Mouse (Mus musculus) midbrain, embryonic 15.5 days (tissue): ENCODE results near the gene Zfp296. TPM values are rescaled to one million over a fixed set of nuclear protein-coding genes. Genes with fewer than 3 reads are reported as not detected.

Experiments
- ATAC-seq: fragments of 200-750 bp; cut with Nextera tagmentation; replicated peaks from 2 replicates; pipeline ENCODE4 v1.8.0; 2017; ENCODE audit warnings: moderate TSS enrichment
- H3K27ac ChIP-seq: fragments of 300-500 bp; sonication (generic); 2 replicates; pipeline ENCODE4 v1.5.1; 2015; ENCODE audit warnings: mild to moderate bottlenecking, inconsistent platforms
- H3K27me3 ChIP-seq: fragments of 300-500 bp; sonication (generic); replicated peaks from 2 replicates; pipeline ENCODE4 v1.6.1; 2015; ENCODE audit warnings: inconsistent platforms
- H3K36me3 ChIP-seq: fragments of 300-500 bp; sonication (generic); replicated peaks from 2 replicates; pipeline ENCODE4 v1.6.1; 2015; ENCODE audit warnings: inconsistent platforms
- H3K4me1 ChIP-seq: fragments of 300-500 bp; sonication (generic); 2 replicates; pipeline ENCODE4 v1.6.1; 2015; ENCODE audit warnings: inconsistent platforms
- H3K4me2 ChIP-seq: fragments of 300-500 bp; sonication (generic); 2 replicates; pipeline ENCODE4 v1.6.1; 2015; ENCODE audit warnings: inconsistent platforms, mild to moderate bottlenecking, moderate library complexity
- H3K4me3 ChIP-seq: fragments of 300-500 bp; sonication (generic); 2 replicates; pipeline ENCODE4 v1.5.1; 2015; ENCODE audit warnings: mild to moderate bottlenecking, inconsistent platforms
- H3K9ac ChIP-seq: fragments of 300-500 bp; sonication (generic); 2 replicates; pipeline ENCODE4 v1.6.1; 2015; ENCODE audit warnings: mild to moderate bottlenecking, inconsistent platforms
- H3K9me3 ChIP-seq: fragments of 300-500 bp; sonication (generic); 2 replicates; pipeline ENCODE4 v1.6.1; 2016; ENCODE audit warnings: inconsistent platforms
- WGBS: fragments of 180-500 bp; shearing (Covaris S2); methylation state at CpG from one replicate; pipeline ENCODE4 v1.1.7; 2015; ENCODE audit warnings: mixed read lengths; 5-methylcytosine and 5-hydroxymethylcytosine counted together
- polyA plus RNA-seq: library from polyadenylated mRNA; unstranded; fragments of >200 nt; fragmentation: Nextera tagmentation; extraction: Ambion mirVana; gene quantifications from 2 replicates; pipeline ENCODE4 v1.2.1, GENCODE M21; 2015

The Zfp296 gene
- polyA plus RNA-seq = 0.25 and 0.26 TPM in 2 replicates

GRCm38 (mm10) chr7:19577141-19577852, at the start of gene Zfp296, which contains the start of gene Gemin7:
Gene Zfp296, plus strand, starts transcription at chr7:19577287.
Gene Gemin7, minus strand, starts transcription at chr7:19577595.
- Histone ChIP-seq H3K4me2 (peak within 1 kb of the TSS; percentile 42), H3K9ac (no peak within 1 kb of the TSS), H3K27me3 (peaks cover 45% of the 10 kb centered on the region), H3K36me3 (peaks cover 16% of the 10 kb centered on the region), H3K4me3 (peak within 1 kb of the TSS; percentile 16), H3K9me3 (no peaks in the 10 kb centered on the region), H3K27ac (no peak within 1 kb of the TSS), H3K4me1 (peaks cover 22% of the 10 kb centered on the region)
- no peak for ATAC-seq
- 1% methylated on average over 54 of the region's 56 CpGs for WGBS

GRCm38 (mm10) chr7:19531077-19531476, 46.0 kb upstream of the Zfp296 start:
- no peak overlapping the region for H3K9ac ChIP-seq
- ATAC-seq = no peak
- H3K36me3 ChIP-seq = peaks cover 29% of the 10 kb centered on the region; the same call in 1 of the 2 replicates
- WGBS = 76% methylated on average over 10 of the region's 10 CpGs
- H3K9me3 ChIP-seq = no peaks in the 10 kb centered on the region
- H3K27ac ChIP-seq = no peak overlapping the region
- H3K4me2 ChIP-seq = no peak overlapping the region
- H3K4me1 ChIP-seq = no peaks in the 10 kb centered on the region
- H3K27me3 ChIP-seq = no peaks in the 10 kb centered on the region
- no peak overlapping the region for H3K4me3 ChIP-seq

GRCm38 (mm10) chr7:19532240-19532639, 44.8 kb upstream of the Zfp296 start:
- H3K4me2 ChIP-seq = no peak overlapping the region
- H3K9ac ChIP-seq = no peak overlapping the region
- H3K27me3 ChIP-seq = no peaks in the 10 kb centered on the region
- WGBS = 88% methylated on average over 14 of the region's 14 CpGs
- H3K4me1 ChIP-seq = no peaks in the 10 kb centered on the region
- H3K36me3 ChIP-seq = peaks cover 29% of the 10 kb centered on the region; the same call in 1 of the 2 replicates
- no peaks in the 10 kb centered on the region for H3K9me3 ChIP-seq
- no peak overlapping the region for H3K27ac ChIP-seq
- no peak overlapping the region for H3K4me3 ChIP-seq
- ATAC-seq = no peak

GRCm38 (mm10) chr7:19534676-19535075, 42.4 kb upstream of the Zfp296 start:
- Histone ChIP-seq H3K9me3 (no peaks in the 10 kb centered on the region), H3K36me3 (peaks cover 29% of the 10 kb centered on the region; the same call in 1 of the 2 replicates), H3K4me1 (peaks cover 3% of the 10 kb centered on the region; the same call in 1 of the 2 replicates), H3K4me3 (no peak overlapping the region), H3K27me3 (no peaks in the 10 kb centered on the region), H3K4me2 (no peak overlapping the region), H3K9ac (no peak overlapping the region), H3K27ac (no peak overlapping the region)
- no peak for ATAC-seq
- WGBS = 94% methylated on average over 10 of the region's 10 CpGs

GRCm38 (mm10) chr7:19540771-19541566, 36.1 kb upstream of the Zfp296 start:
- no peak overlapping the region for H3K4me3 ChIP-seq
- no peak overlapping the region for H3K4me2 ChIP-seq
- 93% methylated on average over 2 of the region's 2 CpGs for WGBS
- no peak overlapping the region for H3K27ac ChIP-seq
- ATAC-seq = no peak
- H3K9ac ChIP-seq = no peak overlapping the region
- H3K4me1 ChIP-seq = peaks cover 21% of the 10 kb centered on the region
- H3K36me3 ChIP-seq = no peaks in the 10 kb centered on the region
- no peaks in the 10 kb centered on the region for H3K9me3 ChIP-seq
- no peaks in the 10 kb centered on the region for H3K27me3 ChIP-seq

- no peaks in the 10 kb centered on the region for H3K27me3 ChIP-seq
- no peak overlapping the region for H3K9ac ChIP-seq
- no peaks in the 10 kb centered on the region for H3K9me3 ChIP-seq
- peak; percentile 24; the same call in 1 of the 2 replicates for ATAC-seq
- H3K4me1 ChIP-seq = peaks cover 21% of the 10 kb centered on the region
- no peak overlapping the region for H3K4me3 ChIP-seq
- H3K27ac ChIP-seq = no peak overlapping the region
- 58% methylated on average over 7 of the region's 7 CpGs for WGBS
- no peaks in the 10 kb centered on the region for H3K36me3 ChIP-seq
- H3K4me2 ChIP-seq = no peak overlapping the region
Measured at GRCm38 (mm10) chr7:19541681-19542154, 35.4 kb upstream of the Zfp296 start.

GRCm38 (mm10) chr7:19542155-19542691, 34.9 kb upstream of the Zfp296 start:
- Histone ChIP-seq H3K4me1 (peaks cover 21% of the 10 kb centered on the region), H3K9ac (no peak overlapping the region), H3K9me3 (no peaks in the 10 kb centered on the region), H3K27ac (no peak overlapping the region), H3K4me2 (no peak overlapping the region), H3K27me3 (no peaks in the 10 kb centered on the region), H3K36me3 (no peaks in the 10 kb centered on the region), H3K4me3 (no peak overlapping the region)
- 51% methylated on average over 8 of the region's 8 CpGs for WGBS
- peak; percentile 59 for ATAC-seq

GRCm38 (mm10) chr7:19543584-19543983, 33.5 kb upstream of the Zfp296 start:
- ATAC-seq = no peak
- H3K27me3 ChIP-seq = no peaks in the 10 kb centered on the region
- no peak overlapping the region for H3K27ac ChIP-seq
- no peak overlapping the region for H3K4me3 ChIP-seq
- no peaks in the 10 kb centered on the region for H3K9me3 ChIP-seq
- peaks cover 18% of the 10 kb centered on the region for H3K4me1 ChIP-seq
- 60% methylated on average over 6 of the region's 6 CpGs for WGBS
- no peaks in the 10 kb centered on the region for H3K36me3 ChIP-seq
- H3K4me2 ChIP-seq = no peak overlapping the region
- no peak overlapping the region for H3K9ac ChIP-seq

- Histone ChIP-seq H3K27me3 (no peaks in the 10 kb centered on the region), H3K36me3 (no peaks in the 10 kb centered on the region), H3K9me3 (no peaks in the 10 kb centered on the region), H3K9ac (no peak overlapping the region), H3K4me2 (no peak overlapping the region), H3K27ac (no peak overlapping the region), H3K4me1 (peaks cover 18% of the 10 kb centered on the region), H3K4me3 (no peak overlapping the region)
- WGBS = 68% methylated on average over 3 of the region's 3 CpGs
- no peak for ATAC-seq
Measured at GRCm38 (mm10) chr7:19546007-19546406, 31.1 kb upstream of the Zfp296 start.

GRCm38 (mm10) chr7:19547344-19547969, 29.6 kb upstream of the Zfp296 start:
- ATAC-seq = no peak
- H3K4me1 ChIP-seq = peaks cover 5% of the 10 kb centered on the region

GRCm38 (mm10) chr7:19549394-19549793, 27.7 kb upstream of the Zfp296 start:
- Histone ChIP-seq H3K9ac (no peak overlapping the region), H3K9me3 (no peaks in the 10 kb centered on the region), H3K36me3 (no peaks in the 10 kb centered on the region), H3K27ac (no peak overlapping the region), H3K27me3 (no peaks in the 10 kb centered on the region), H3K4me1 (no peaks in the 10 kb centered on the region; the same call in 1 of the 2 replicates), H3K4me2 (no peak overlapping the region), H3K4me3 (no peak overlapping the region)
- WGBS = 92% methylated on average over 10 of the region's 10 CpGs
- no peak for ATAC-seq

More at GRCm38 (mm10) chr7:19547344-19547969, 29.6 kb upstream of the Zfp296 start:
- Histone ChIP-seq H3K9ac (no peak overlapping the region), H3K4me2 (no peak overlapping the region), H3K4me3 (no peak overlapping the region), H3K9me3 (no peaks in the 10 kb centered on the region), H3K27me3 (no peaks in the 10 kb centered on the region), H3K27ac (no peak overlapping the region), H3K36me3 (no peaks in the 10 kb centered on the region)
- 71% methylated on average over 2 of the region's 2 CpGs for WGBS

GRCm38 (mm10) chr7:19551634-19552033, 25.5 kb upstream of the Zfp296 start:
- no peak overlapping the region for H3K4me3 ChIP-seq
- no peak overlapping the region for H3K4me2 ChIP-seq
- H3K9me3 ChIP-seq = no peaks in the 10 kb centered on the region
- H3K36me3 ChIP-seq = no peaks in the 10 kb centered on the region
- no peak for ATAC-seq
- H3K9ac ChIP-seq = no peak overlapping the region
- H3K27ac ChIP-seq = no peak overlapping the region
- H3K4me1 ChIP-seq = no peaks in the 10 kb centered on the region; the same call in 1 of the 2 replicates
- WGBS = 85% methylated on average over 5 of the region's 5 CpGs
- no peaks in the 10 kb centered on the region for H3K27me3 ChIP-seq
